Mouse (Mus musculus): ENCODE measurements at regions not wholly inside any gene's neighbourhood (a gene's known extent, or its start where the extent isn't known, plus 50 kb on each side); places are given as distances from the start of the nearest gene placed in this dataset.

DNA sequence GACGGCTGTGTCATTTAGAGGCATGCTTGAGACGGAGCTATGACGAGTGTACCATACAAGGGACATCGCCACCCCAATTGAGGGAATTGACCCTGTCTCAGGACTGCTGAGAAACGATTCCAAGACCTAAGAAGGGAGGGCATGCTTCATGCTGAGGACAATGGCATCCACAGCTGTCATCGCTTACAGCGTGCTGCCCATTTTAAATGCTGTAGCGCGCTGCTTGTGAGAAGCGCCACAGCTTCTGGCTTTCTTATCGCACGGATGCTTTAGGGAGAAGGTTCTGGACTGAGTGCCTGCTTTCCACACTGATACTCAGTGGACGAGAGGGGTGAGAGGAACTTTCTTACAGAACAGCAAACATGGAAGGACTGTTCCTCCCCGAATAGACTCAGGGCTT lies 357.8 kb upstream of the Arglu1 start:
- no peak for DNase-seq (ENCODE audit: low spot score in 2 of 2)

DNA sequence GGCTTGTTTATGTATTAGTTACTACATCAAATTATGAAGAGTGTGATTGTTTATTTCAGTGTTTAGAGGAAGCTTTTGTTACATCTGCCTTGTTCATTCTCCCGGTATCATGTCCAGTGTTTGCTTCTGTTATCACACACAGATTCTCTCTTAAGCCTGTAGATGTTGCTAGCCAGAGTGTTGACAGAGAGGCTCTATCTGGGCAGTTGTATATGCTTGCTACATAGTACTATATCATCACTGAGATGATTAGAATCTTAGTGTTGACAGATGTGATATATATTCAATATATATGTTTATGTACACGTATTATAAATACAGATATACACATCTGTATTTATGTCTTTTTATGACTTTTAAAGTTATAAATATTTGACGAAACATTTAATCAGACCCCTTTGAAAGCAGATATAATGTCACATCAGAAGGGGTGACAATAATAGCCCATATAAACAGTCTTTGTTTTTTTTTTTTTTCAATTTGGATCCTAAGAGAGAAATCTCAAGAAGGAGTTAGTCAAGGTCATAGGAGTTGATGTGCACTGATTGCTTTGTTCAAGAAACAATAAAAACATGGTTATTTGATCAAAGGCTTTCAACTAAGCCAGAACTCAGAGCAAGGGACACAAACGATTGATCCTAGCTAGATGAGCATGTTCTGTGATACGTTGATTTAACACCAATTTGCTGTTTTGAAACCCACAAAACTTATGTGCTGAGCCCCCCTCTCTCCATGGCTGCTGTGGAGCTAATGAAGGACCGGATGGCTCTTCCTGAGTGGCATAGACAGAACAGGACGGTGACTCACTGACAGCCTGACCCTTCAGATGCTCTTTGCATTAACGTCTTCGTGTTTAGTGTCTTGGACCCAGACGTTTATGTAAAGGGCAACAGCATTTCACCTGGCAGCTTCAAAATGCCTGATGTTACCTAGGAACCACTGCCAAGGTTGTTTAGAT lies 352.8 kb upstream of the Arglu1 start:
- no peak for DNase-seq (ENCODE audit: low spot score in 2 of 2)

DNA sequence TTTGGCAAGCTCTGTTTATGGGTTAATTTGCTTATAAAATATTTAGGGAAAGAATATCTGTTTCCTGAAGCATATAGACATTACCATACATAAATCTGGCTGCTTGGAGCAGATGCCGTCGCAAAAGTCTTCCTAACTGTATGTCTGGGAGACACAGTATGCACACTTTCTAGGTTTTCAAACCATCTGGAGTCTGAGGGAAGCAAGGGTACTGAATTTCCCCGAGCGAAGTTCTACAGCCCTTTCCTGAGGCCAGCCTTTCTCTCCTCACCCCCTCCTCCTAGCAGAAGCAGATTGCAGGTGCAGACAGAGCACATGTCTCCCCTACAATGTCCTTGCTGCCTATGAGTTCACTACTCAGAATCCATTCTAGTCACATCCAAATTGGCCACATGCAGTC lies 338.8 kb upstream of the Arglu1 start:
- no peak for DNase-seq (ENCODE audit: low spot score in 2 of 2)

DNA sequence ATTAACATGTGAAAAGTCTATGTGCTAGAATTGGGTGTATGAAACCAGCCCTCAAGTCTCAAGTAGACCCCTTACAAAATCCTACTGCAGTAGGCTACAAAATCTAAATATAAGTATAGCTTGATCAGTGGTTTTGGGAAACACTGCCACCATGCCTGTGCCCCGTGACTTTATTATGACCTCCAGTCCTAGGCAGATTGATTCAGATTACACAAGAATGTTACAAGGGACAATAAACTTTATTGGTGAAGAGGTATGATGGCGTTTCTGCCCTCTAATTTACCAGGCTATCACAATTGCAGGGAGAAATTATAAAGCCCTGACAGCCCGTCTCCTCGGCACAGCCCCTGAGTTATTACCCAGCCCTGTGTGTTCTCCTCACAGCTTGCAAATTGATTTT lies 337.4 kb upstream of the Arglu1 start:
- no peak for DNase-seq (ENCODE audit: low spot score in 2 of 2)

DNA sequence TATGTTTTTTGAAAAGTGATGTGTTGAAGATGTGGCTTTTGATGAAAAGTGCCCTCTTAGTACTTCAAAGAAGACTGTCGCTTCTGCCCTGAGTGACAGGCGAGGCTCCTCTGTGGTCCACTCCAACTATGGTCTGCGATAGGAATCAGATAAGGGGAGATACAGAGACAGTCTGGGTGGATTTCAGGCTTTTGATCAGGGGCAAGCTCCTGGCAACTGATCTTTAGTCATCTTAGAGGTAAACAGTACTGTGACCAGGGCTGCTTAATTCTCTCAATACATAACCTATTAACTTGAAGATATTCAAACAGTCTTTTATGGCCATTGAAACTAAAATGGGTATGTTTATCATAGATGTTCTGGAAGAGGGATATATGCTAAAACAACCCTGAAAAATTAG lies 335.6 kb upstream of the Arglu1 start:
- DNase-seq (ENCODE audit: low spot score in 2 of 2), result no peak

DNA sequence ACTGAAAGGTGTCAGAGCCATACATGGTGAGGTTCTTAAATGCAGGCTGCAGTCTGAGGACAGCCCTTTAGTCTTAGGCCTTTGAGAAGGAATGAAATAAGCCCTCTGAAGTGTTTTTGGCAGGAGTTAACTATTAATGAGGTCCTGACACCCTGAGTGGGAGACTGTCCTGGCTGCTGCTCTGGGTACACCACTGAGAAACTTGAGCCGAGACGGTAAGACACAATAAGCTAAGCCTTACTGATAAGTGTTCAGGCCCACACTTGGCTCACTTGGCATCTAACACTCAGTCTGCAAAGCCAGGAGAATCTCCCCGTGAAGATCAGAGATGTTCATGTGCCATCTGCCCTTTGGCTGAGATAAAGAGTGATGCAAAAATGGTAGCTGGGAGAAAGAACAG lies 335.1 kb upstream of the Arglu1 start:
- DNase-seq (ENCODE audit: low spot score in 2 of 2), result no peak

DNA sequence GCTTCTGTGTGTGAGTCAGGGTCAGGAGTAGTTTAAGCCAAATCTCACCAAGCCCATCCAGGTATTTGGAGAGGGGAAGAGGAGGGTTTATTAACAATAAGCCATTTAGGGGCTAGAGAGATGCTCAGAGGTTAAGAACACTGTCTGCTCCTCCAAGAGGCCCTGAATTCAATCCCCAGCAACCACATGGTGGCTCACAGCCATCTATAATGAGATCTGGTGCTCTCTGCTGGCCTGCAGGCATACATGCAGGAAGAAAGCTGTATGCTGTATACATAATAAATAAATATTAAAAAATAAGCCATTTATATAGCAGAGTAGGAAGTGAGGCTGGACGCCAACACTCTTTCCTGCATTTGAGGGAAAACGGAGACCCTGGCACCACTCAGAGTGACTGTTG lies 330.4 kb upstream of the Arglu1 start:
- DNase-seq (ENCODE audit: low spot score in 2 of 2), result no peak

DNA sequence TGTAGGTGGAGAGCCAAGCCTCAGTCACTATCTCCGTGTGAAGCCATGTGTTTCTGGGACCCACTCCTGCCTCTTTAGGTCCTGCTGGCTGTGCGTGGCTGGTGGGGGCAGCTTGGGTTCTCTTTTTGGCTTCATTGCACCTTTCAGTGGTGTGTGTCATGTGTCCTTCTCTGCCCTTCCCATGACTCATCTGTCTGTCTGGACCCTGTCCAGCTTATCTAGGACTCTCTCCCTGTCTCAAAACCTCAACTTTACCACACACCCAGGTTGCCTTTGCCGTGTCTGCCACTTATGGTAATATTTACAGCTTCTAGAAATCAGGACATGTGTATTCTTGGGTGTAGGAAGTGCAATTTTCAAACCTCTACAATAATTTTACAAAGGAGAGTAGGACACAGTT lies 329.9 kb upstream of the Arglu1 start:
- DNase-seq (ENCODE audit: low spot score in 2 of 2), result no peak

DNA sequence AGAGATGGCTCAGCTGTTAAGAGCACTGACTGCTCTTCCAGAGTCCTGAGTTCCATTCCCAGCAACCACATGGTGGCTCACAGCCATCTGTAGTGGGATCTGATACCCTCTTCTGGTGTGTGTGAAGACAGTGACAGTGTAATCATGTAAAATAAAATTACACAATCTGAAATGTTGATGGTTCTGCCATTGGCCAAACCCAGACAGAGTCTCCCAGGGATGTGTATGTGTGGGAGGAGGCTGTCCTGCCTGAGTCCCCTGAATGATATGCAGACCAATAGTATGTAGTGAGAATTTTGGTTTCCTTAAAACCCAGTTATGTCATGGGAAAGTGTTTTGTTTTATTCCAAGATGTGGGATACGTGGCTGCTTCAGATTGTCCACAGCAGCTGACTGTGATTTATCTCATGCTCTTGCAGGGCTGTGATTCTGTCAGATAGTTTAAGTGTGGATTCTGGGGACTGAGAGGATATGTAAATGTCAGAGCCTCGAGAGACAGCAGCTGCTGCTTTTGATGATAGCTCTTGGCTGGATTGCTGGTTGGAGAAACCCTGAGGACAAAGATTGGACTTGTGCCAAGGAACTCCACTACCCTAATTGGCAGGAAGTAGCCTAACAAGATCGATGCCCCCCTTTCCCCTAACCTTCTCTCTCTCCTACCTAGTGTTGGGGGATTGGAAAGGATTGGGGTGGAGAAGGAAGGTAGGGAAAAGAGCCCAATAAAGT lies 321.6 kb upstream of the Arglu1 start:
- DNase-seq (ENCODE audit: low spot score in 2 of 2), result no peak

DNA sequence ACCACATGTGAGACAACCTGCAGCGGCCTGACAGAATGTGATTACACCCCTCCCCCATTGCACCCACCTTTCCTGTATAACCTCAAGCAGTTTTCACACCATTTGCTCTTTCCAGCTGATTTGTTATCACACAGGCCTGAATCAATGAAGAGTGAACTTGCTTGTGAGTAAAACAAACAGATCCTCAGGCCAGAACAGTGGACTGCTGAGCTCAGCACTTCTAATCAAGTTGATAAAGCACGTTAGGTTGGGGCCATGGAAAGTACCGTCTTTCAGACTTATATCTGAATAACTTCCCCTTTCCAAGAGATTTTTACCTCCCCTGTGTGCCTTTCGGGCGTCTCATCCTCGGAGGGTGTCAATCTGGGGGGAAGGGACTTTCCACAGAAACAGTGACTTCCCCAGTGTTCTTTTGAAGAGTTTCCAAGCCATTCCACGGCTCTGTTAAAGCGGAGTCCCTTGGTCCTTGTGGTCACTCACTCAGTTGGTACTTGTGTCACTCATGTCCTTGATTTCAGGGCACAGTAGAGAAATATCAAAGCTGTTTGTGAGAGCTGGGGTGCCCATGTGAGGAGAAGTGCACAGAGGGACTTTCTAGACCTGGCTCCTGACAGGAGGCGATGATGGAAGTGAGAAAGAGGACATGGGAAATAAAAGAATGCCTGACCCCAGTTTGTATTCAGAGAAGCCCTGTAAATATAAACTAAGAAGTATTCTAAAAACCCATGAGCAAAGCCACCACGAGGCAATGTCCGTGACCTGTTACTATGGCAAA lies 317.9 kb upstream of the Arglu1 start:
- DNase-seq (ENCODE audit: low spot score in 2 of 2), result no peak

DNA sequence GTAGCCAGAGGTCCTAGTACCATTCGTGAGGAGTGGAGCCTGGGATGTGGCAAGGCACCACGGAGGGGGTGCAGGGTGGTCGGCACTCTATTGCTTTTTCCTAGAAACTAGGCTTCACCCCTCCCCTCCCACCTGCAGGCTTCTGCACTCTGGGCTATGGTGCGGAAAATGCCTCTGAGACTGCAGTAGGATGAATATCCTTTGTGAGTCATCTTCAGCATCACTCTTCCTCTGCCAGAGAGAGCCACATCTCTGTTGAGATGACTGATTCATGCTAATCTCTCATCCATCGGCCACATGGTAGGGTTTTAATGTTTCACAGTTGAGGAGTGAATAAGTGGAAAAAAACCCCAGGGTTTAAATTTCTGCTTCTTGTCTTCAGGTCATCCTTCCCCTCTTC lies 309.6 kb upstream of the Arglu1 start:
- DNase-seq (ENCODE audit: low spot score in 2 of 2), result no peak

DNA sequence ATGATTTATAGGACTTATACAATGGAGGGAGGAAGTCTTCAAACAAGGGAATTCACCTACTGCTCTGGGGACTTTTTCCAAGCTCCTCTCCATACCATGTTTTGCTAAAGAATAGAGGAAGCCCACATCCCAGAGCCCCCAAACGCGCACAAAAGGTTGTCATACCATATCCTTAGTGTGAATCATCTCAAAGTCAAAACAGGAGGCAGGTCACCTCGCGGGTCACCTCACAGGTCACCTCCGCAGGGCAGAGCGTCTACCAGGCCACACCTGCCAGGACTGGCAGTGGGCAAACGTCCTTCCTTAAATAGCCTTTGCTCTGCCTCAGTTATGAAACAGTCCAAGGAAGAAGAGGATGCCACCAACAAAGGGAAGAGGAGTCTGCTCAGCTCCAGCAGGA lies 307.3 kb upstream of the Arglu1 start:
- DNase-seq (ENCODE audit: low spot score in 2 of 2), result no peak

DNA sequence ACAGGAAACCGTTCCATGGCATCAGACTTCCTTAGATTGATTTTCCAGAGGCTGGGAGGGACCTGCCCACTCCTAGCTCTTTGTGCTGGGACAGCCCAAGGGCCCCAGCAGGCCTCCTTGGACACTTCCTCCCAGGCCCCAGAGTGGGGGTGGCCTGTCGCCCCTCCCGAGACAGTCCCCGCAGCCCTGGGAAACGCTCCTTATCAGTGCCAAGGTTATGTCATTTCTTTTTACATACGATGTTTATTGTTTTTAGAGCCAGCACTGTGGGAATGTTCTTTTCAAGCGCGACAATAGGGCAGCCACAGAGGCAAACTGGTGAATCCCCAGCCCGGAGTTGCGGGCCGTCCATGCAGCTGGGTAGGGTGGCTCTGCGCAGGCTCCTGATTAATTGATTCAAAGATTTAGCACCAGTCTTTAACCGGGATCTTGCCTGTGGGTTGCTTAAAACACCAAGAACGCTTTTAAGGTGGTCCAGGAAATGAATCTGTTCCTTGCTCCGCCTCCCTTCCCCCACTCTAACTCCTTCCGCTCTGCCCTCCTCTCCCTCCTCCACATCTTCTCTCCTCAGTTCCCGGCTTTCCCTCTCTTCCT lies 304.4 kb upstream of the Arglu1 start:
- DNase-seq (ENCODE audit: low spot score in 2 of 2), result no peak

DNA sequence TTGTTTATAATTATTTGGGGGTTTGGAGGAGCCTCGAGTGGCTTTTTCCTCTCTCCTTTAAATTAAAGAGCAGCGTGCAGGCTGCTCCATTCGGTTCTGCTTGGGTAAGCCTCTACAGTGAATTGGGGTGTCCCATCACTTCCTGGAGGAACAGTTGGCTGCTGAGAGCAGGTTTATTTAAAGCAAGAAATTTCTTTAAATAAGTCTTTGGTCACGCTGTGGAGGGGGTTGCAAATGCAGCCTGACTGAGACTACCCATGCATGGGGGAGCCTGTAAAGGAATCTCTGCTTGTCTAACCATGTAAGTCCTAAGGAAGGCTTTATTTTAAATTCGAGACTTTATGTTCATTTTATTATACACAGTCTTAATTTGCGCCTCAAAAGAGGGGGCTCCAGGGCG lies 303.7 kb upstream of the Arglu1 start:
- DNase-seq (ENCODE audit: low spot score in 2 of 2), result no peak

DNA sequence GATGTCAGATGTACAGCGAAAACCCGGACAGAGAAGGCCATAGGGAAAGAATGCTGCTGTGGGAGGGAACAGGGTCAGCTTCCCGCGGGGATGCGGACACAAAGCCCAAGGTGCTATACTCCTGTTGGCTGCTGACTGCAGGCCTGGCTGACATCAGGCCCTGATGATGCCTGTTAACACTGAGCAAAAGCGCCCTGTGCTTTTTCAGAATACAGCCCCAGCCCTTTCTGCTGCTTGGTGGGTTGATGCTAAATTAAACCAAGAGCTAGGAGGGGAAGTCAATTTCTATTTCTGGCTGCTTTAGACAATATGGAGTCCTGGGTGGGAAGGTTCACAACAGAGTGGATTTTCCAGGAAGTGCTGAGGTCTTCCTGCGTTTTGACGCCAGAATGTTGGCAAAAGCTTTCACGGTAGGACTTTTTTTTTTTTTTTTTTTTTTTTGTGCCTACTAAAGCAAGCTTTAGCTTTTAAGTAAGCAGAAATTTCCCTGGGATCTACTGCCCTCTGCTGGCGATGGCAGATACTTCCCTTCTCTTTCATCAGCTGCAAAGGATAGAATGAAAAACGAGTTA lies 302.2 kb upstream of the Arglu1 start:
- peak; percentile 35 to 59 for DNase-seq (ENCODE audit: low spot score in 2 of 2)

DNA sequence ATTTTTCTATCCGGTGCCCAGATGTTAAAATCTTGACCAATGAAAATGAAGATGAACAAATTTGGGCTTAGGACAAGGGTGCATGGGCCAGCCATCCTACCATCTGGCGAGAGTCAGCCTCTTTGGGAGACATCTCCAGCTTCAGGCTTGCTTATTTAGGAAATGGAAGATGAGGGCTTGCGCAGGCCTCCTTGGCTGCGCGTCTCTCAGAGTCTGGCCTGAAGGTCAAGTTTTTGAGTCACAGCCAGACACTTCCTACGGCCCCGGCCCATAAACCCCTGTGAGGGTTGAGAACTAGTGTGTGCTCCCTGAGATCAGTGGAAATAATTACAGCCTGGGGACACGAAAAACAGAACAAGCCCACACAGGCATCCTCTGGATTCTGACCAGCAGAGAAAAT lies 300.7 kb upstream of the Arglu1 start:
- no peak for DNase-seq (ENCODE audit: low spot score in 2 of 2)

DNA sequence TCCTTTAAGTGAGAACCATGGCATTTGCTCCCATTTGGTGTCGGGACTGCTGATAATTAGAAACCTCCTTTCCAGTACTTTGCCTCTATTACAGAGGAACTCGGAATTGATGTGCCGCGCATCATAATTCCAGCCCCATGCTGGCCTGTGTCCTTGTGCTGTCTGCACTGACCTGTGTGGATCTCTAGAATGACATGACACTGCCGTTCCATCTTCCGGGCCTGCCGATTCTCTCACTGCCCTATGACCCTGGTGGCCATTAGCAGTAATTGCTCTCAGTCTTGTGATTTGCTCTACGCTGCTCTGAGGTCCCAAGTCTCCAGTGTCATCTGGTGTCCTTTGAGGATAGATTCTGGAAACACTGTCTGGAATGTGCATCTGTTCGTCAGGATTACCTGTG lies 295.7 kb upstream of the Arglu1 start:
- DNase-seq (ENCODE audit: low spot score in 2 of 2), result no peak

DNA sequence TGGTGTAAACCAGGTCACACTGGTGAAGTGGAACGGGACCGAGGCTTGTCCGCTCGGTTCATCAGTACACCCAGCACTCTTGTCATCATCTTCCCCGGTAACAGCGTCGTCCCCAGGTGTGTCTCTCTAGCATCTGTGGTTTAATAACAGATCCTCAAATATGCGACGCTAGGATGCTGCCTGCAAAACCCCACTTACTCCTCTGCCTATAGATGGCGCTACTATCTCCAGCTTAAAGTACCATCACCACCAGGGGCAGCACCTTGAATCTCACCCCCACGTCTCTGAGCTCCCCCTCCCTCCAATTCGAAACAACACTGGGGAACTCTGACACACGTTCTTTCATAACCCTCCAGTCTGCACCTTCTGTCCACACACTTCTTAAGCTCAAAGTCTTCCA lies 295.1 kb upstream of the Arglu1 start:
- DNase-seq (ENCODE audit: low spot score in 2 of 2), result no peak

DNA sequence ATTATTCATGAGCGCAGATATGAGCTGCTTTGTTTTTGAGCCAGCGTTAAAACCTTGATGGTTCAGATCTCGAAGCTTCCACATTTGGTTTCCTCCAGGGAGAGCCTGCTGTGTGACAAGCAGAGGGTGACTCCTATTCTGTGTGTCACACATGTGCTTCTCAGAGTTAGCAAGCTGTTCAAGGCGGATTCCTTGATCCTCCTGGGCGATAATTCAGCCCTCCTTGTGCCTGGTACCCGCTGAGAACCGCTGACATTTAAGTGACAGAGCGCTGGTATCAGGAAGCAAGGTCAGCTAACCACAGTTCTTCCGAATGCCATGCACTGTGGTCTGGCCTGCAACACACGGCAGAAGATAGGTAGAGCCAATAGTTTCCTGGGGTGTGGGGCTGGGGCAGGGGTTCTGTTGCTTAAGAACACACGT lies 294.5 kb upstream of the Arglu1 start:
- DNase-seq (ENCODE audit: low spot score in 2 of 2), result no peak

DNA sequence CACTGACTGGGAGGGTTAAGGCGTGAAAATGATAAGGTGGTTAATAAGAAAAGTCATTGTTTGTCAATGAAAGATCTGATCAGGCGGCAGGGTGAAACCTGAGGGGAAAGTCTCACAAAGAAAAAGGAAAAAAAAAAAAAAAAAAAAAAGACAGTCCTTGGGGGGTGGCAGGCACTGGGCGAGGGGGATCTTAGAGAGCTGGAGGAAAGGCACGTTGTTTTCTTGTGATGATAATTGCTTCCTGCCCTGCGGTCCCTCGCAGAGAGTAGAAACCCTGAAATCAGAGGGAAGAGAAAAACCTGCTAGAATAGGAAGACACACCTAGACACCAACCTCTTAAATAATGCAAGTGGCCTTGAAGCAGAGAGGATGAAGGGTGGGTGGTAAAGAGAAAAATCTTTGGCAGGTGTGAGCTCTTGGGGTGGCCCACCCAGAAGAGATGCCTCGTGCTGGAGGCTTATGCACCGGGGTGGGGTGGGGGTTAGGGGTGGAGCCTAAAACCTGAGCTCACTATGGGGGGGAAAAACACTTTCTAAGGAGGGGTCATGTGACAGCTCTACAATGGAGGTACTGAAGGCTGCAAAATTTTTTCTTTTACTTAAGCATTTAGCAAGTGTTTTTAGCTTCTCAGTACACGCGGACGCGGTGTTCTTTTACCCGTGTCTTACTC lies 294.0 kb upstream of the Arglu1 start:
- DNase-seq (ENCODE audit: low spot score in 2 of 2), result no peak

DNA sequence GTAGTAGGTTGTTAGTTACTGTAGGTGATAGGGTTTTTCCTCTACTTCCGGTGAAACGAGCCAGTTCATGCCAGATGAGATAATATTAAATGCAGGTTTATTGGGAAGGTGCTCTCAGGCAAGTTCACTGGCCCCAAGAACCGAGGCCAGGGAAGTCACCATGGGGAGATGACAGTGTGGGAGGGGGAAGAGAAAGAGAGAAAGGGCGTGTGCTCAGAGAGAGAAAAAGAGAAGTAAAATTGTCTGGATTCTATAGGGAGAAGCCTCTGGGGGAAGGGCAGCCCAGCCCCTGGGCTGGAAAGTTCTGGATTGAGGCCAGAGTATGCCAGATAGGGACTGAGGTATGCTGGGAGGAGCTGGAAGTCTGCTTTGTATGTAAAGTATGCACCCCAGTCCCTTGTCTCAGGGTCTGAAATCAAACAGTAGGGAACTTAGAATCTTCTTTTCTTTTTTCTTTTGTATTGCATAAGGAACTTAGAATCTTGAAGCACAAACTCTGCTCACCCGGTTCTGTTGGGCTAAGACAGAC lies 292.9 kb upstream of the Arglu1 start:
- DNase-seq (ENCODE audit: low spot score in 2 of 2), result no peak

All from urinary bladder, adult 18-20 months (tissue).